Mouse (Mus musculus): ENCODE measurements around the gene Blvrb. TPM values are rescaled to one million over a fixed set of nuclear protein-coding genes. Genes with fewer than 3 reads are reported as not detected.

The Blvrb gene
- polyA plus RNA-seq, 1 experiment: 8.5 TPM

- no peaks in the 10 kb centered on the region for H3K27me3 ChIP-seq (ENCODE audit: control insufficient read depth, insufficient read depth, low read length)
- TF ChIP-seq CTCF (IDR thresholded peaks at IDR 0.05; ENCODE audit: control insufficient read depth, insufficient read depth, insufficient replicate concordance, low read depth, low read length): no peak
- no peak for TF ChIP-seq POLR2A (IDR thresholded peaks at IDR 0.05; ENCODE audit: control insufficient read depth, low read depth, low read length)
- H3K4me3 ChIP-seq (ENCODE audit: control insufficient read depth, low read depth, low read length): no peak overlapping the region
- no peak overlapping the region for H3K27ac ChIP-seq (ENCODE audit: control insufficient read depth, insufficient read depth, low read depth, low read length)
- peaks cover 19% of the 10 kb centered on the region for H3K4me1 ChIP-seq (ENCODE audit: control insufficient read depth, insufficient read depth, low read length)
- H3K36me3 ChIP-seq (ENCODE audit: control insufficient read depth, insufficient read depth, low read length): no peaks in the 10 kb centered on the region; the same call in 1 of the 2 replicates
Observed at GRCm38 (mm10) chr7:27483860-27484259, 36.1 kb downstream of the Blvrb start.

DNA sequence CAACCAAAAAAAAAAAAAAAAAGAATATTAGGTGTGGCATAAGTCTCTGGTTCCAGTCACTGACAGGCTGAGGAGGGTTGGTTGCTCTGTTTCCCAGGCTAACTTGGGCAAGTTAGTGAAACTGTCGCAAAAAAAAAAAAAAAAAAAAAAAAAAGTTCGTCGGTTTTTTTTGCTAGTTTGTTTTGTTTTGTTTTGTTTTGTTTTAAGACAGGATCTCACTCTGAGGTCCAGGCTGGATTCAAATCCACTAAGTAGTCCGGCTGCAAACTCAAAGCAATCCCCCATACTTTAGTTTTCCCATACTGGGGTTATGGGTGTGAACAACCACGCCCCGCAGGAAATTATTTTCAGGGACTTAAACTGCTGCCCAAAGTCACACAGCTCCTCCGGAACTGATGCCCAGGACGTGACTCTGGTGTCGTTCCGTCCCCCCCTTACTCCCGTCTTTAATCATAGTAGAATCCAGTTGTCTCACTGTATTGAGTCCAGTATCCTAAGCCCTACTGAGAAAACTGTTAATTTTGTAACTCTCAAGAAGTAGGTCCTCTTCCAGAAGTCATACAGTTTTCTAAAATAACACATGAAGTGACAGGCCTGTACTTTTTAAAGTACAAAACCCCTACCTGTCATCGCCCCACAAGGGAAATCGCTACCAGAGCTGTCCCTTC, 38.5 kb downstream of the Blvrb start:
- Histone ChIP-seq H3K27me3 (ENCODE audit: control insufficient read depth, insufficient read depth, low read length) (no peaks in the 10 kb centered on the region), H3K36me3 (ENCODE audit: control insufficient read depth, insufficient read depth, low read length) (no peaks in the 10 kb centered on the region), H3K4me3 (ENCODE audit: control insufficient read depth, low read depth, low read length) (peak overlapping the region; percentile 94), H3K27ac (ENCODE audit: control insufficient read depth, insufficient read depth, low read depth, low read length) (peak overlapping the region; percentile 92), H3K4me1 (ENCODE audit: control insufficient read depth, insufficient read depth, low read length) (peaks cover 33% of the 10 kb centered on the region)
- no peak for TF ChIP-seq CTCF (IDR thresholded peaks at IDR 0.05; ENCODE audit: control insufficient read depth, insufficient read depth, insufficient replicate concordance, low read depth, low read length)
- TF ChIP-seq POLR2A (IDR thresholded peaks at IDR 0.05; ENCODE audit: control insufficient read depth, low read depth, low read length): no peak

DNA sequence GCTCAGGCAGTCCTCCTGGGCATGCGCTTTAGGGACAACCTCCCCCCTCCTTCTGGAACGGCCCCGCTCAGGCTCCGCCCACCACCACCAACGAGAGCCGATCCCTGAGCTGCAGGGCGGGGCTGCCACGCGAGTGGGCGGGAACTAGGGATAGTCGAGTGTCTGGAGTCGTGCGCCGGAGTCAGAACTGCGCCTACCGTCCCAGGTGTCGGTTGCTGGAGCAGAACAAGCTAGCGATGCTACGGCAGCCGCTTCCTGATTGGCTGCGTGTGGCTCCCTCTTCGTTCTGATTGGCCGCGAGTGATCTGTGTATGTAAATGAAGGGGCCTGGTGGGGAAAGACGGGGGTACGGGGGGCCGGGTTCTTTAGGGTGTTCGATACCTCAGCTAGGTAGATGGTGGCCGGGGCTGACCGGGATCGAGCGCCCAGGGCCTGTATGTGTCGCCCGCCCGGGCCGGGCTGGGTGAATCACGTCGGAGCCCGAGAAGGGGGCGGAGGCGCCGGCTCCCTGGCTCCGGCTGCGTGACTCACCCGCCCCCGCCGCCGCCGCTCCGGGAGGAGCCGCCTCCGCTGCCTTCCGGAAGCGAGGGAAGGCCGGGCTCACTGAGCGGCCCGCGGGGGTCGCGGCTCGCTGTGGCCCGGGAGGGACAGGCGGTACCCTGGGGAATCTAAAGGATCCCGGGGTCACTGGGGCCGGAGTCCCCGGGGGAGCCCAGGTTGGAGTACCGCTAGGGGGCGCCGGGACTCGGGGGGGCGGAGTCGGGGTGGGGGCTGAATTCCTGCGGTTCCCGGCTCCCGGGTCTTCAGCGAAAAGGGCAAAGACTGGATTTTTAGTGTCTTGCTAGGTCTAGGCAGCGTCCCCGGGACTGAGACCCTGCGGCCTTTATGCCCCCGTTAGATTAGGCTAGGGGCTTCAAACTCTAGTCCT, 39.3 kb downstream of the Blvrb start, which contains the start of gene Sertad1:
Gene Sertad1 (plus strand): TSS at position 141 of the 928 bp plus-strand sequence.
- peak within 1 kb of the TSS; percentile 96 for H3K27ac ChIP-seq (ENCODE audit: control insufficient read depth, insufficient read depth, low read depth, low read length)
- TF ChIP-seq CTCF (IDR thresholded peaks at IDR 0.05; ENCODE audit: control insufficient read depth, insufficient read depth, insufficient replicate concordance, low read depth, low read length) (peak; percentile 41; the same call in 1 of the 2 replicates), POLR2A (IDR thresholded peaks at IDR 0.05; ENCODE audit: control insufficient read depth, low read depth, low read length) (peak; percentile 99)
- H3K27me3 ChIP-seq (ENCODE audit: control insufficient read depth, insufficient read depth, low read length): no peaks in the 10 kb centered on the region
- peak within 1 kb of the TSS; percentile 94 for H3K4me3 ChIP-seq (ENCODE audit: control insufficient read depth, low read depth, low read length)
- H3K36me3 ChIP-seq (ENCODE audit: control insufficient read depth, insufficient read depth, low read length): no peaks in the 10 kb centered on the region
- peaks cover 32% of the 10 kb centered on the region for H3K4me1 ChIP-seq (ENCODE audit: control insufficient read depth, insufficient read depth, low read length)

GRCm38 (mm10) chr7:27487740-27488268, 40.0 kb downstream of the Blvrb start:
- peaks cover 32% of the 10 kb centered on the region for H3K4me1 ChIP-seq (ENCODE audit: control insufficient read depth, insufficient read depth, low read length)
- no peaks in the 10 kb centered on the region for H3K36me3 ChIP-seq (ENCODE audit: control insufficient read depth, insufficient read depth, low read length)
- no peaks in the 10 kb centered on the region for H3K27me3 ChIP-seq (ENCODE audit: control insufficient read depth, insufficient read depth, low read length)
- TF ChIP-seq CTCF (IDR thresholded peaks at IDR 0.05; ENCODE audit: control insufficient read depth, insufficient read depth, insufficient replicate concordance, low read depth, low read length) (no peak), POLR2A (IDR thresholded peaks at IDR 0.05; ENCODE audit: control insufficient read depth, low read depth, low read length) (no peak; the same call in 1 of the 2 replicates)
- peak overlapping the region; percentile 94 for H3K4me3 ChIP-seq (ENCODE audit: control insufficient read depth, low read depth, low read length)
- peak overlapping the region; percentile 96 for H3K27ac ChIP-seq (ENCODE audit: control insufficient read depth, insufficient read depth, low read depth, low read length)

DNA sequence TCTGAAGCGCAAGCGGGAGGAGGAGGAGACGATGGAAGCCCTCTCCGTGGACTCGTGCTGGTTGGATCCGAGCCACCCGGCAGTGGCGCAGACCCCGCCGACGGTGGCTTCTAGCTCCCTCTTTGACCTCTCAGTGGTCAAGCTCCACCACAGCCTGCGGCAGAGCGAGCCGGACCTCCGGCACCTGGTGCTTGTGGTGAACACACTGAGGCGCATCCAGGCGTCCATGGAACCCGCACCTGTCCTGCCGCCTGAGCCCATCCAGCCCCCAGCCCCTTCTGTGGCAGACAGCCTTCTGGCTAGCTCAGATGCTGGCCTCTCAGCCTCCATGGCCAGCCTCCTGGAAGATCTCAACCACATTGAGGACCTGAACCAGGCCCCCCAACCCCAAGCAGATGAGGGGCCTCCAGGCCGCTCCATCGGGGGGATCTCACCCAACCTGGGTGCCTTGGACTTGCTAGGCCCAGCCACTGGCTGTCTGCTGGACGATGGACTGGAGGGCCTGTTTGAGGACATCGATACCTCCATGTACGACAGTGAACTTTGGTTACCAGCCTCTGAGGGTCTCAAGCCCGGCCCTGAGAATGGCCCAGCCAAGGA, 41.6 kb downstream of the Blvrb start:
- no peaks in the 10 kb centered on the region for H3K27me3 ChIP-seq (ENCODE audit: control insufficient read depth, insufficient read depth, low read length)
- no peaks in the 10 kb centered on the region for H3K36me3 ChIP-seq (ENCODE audit: control insufficient read depth, insufficient read depth, low read length)
- no peak overlapping the region for H3K4me3 ChIP-seq (ENCODE audit: control insufficient read depth, low read depth, low read length)
- peaks cover 32% of the 10 kb centered on the region for H3K4me1 ChIP-seq (ENCODE audit: control insufficient read depth, insufficient read depth, low read length)
- H3K27ac ChIP-seq (ENCODE audit: control insufficient read depth, insufficient read depth, low read depth, low read length): no peak overlapping the region
- TF ChIP-seq CTCF (IDR thresholded peaks at IDR 0.05; ENCODE audit: control insufficient read depth, insufficient read depth, insufficient replicate concordance, low read depth, low read length) (no peak), POLR2A (IDR thresholded peaks at IDR 0.05; ENCODE audit: control insufficient read depth, low read depth, low read length) (no peak)

DNA sequence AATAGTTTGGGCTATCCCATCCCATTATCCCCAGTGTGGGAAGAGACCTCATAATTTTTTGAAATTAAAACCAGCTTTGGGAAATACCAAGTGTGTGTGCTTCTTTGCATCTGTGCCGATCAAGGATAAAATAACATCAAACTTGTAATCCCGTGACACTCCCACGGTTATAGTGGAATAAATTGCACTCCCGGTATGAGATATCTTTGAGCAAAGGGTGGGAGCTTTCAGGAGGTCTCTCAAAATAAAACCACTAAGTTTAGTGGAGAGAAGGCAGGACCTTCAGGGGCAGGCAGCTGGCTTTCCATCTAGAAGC, 42.4 kb downstream of the Blvrb start:
- Histone ChIP-seq H3K27ac (ENCODE audit: control insufficient read depth, insufficient read depth, low read depth, low read length) (peak overlapping the region; percentile 45), H3K4me3 (ENCODE audit: control insufficient read depth, low read depth, low read length) (peak overlapping the region; percentile 58), H3K36me3 (ENCODE audit: control insufficient read depth, insufficient read depth, low read length) (no peaks in the 10 kb centered on the region), H3K27me3 (ENCODE audit: control insufficient read depth, insufficient read depth, low read length) (no peaks in the 10 kb centered on the region), H3K4me1 (ENCODE audit: control insufficient read depth, insufficient read depth, low read length) (peaks cover 36% of the 10 kb centered on the region)
- TF ChIP-seq POLR2A (IDR thresholded peaks at IDR 0.05; ENCODE audit: control insufficient read depth, low read depth, low read length) (no peak), CTCF (IDR thresholded peaks at IDR 0.05; ENCODE audit: control insufficient read depth, insufficient read depth, insufficient replicate concordance, low read depth, low read length) (no peak)
